Mouse (Mus musculus) common myeloid progenitor, adult 5-6 weeks (primary cell): ENCODE measurements around the gene Tnfaip8l3. TPM values are rescaled to one million over a fixed set of nuclear protein-coding genes. Genes with fewer than 3 reads are reported as not detected.

Experiments used
- ATAC-seq: replicated peaks from 2 replicates; pipeline ENCODE4 v1.8.0; 2016; ENCODE audit warnings: low read depth, mild to moderate bottlenecking, moderate TSS enrichment, inconsistent platforms; ENCODE audit not compliant: poor library complexity, severe bottlenecking
- total RNA-seq: library from RNA; stranded (forward); fragments of 200-1000, 187-1606 nt; gene quantifications from 2 replicates; pipeline ENCODE4 v1.2.3, GENCODE M21; 2017

The Tnfaip8l3 gene
- total RNA-seq: not detected in 2 replicates

GRCm38 (mm10) chr9:54068032-54068649 is at the start of gene Tnfaip8l3:
TSS of gene Tnfaip8l3 (minus strand) at chr9:54068388.
- ATAC-seq: no peak

GRCm38 (mm10) chr9:54112726-54113125 is 44.5 kb upstream of the Tnfaip8l3 start:
- no peak for ATAC-seq

- no peak for ATAC-seq
Measured at GRCm38 (mm10) chr9:54098636-54099035, 30.4 kb upstream of the Tnfaip8l3 start.

- no peak for ATAC-seq
Measured at GRCm38 (mm10) chr9:54097091-54097490, 28.9 kb upstream of the Tnfaip8l3 start.

- ATAC-seq: 0 out of 2 replicates have a peak, but pooled peaks have one; percentile 25
Measured at GRCm38 (mm10) chr9:54084245-54084644, 16.1 kb upstream of the Tnfaip8l3 start.

GRCm38 (mm10) chr9:54077740-54078139 is 9.6 kb upstream of the Tnfaip8l3 start:
- ATAC-seq: no peak

- no peak for ATAC-seq
Measured at GRCm38 (mm10) chr9:54074901-54075300, 6.7 kb upstream of the Tnfaip8l3 start.

GRCm38 (mm10) chr9:54073688-54074087 is 5.5 kb upstream of the Tnfaip8l3 start:
- ATAC-seq: no peak

- ATAC-seq: no peak
Measured at GRCm38 (mm10) chr9:54071474-54072095, 3.4 kb upstream of the Tnfaip8l3 start.

GRCm38 (mm10) chr9:54069204-54069603 is 1.0 kb upstream of the Tnfaip8l3 start:
- ATAC-seq: peak; percentile 29; the same call in 1 of the 2 replicates

GRCm38 (mm10) chr9:54068777-54069176 is 589 bp upstream of the Tnfaip8l3 start:
- peak; percentile 86 for ATAC-seq

- ATAC-seq: no peak
Measured at GRCm38 (mm10) chr9:54067642-54068031, 551 bp downstream of the Tnfaip8l3 start.

GRCm38 (mm10) chr9:54064836-54065235 is 3.4 kb downstream of the Tnfaip8l3 start:
- ATAC-seq: no peak

- 0 out of 2 replicates have a peak, but pooled peaks have one; percentile 36 for ATAC-seq
Measured at GRCm38 (mm10) chr9:54063655-54064054, 4.5 kb downstream of the Tnfaip8l3 start.

- ATAC-seq: no peak
Measured at GRCm38 (mm10) chr9:54061666-54062065, 6.5 kb downstream of the Tnfaip8l3 start.

- no peak for ATAC-seq
Measured at GRCm38 (mm10) chr9:54051298-54052068, 16.7 kb downstream of the Tnfaip8l3 start.

- peak; percentile 94 for ATAC-seq
Measured at GRCm38 (mm10) chr9:54048978-54049377, 19.2 kb downstream of the Tnfaip8l3 start.

- ATAC-seq: no peak
Measured at GRCm38 (mm10) chr9:54043067-54043466, 25.1 kb downstream of the Tnfaip8l3 start.

- ATAC-seq: no peak
Measured at GRCm38 (mm10) chr9:54037717-54038116, 30.5 kb downstream of the Tnfaip8l3 start.

GRCm38 (mm10) chr9:54034691-54035090 is 33.5 kb downstream of the Tnfaip8l3 start:
- ATAC-seq: no peak

- peak; percentile 93 for ATAC-seq
Measured at GRCm38 (mm10) chr9:54022795-54023194, 45.4 kb downstream of the Tnfaip8l3 start.
